Mouse (Mus musculus) CH12.LX (cell line): Measurements from ENCODE around the gene Mmp9. TPM values are rescaled to one million over a fixed set of nuclear protein-coding genes. Genes with fewer than 3 reads are reported as not detected.

ENCODE experiments used
- DNase-seq: peaks from one replicate; pipeline ENCODE4 v3.0.0-alpha.2; 2013; ENCODE audit errors: extremely low read depth
- H3K27ac ChIP-seq: 2 replicates; pipeline ENCODE4 v1.5.1; 2012; ENCODE audit warnings: low read depth, mild to moderate bottlenecking, control low read depth, moderate library complexity; ENCODE audit not compliant: insufficient read depth
- H3K27me3 ChIP-seq: replicated peaks from 2 replicates; pipeline ENCODE3; 2012; ENCODE audit warnings: inconsistent platforms
- H3K36me3 ChIP-seq, 2 experiments: replicated peaks in 1 of 2; 2 replicates each; pipeline versions ENCODE3 to v1.6.1; 2012; ENCODE audit warnings: inconsistent platforms in 1 of 2, low read length in 1 of 2, mild to moderate bottlenecking in 1 of 2, mixed read lengths in 1 of 2, moderate library complexity in 1 of 2; ENCODE audit not compliant: control insufficient read depth in 1 of 2, insufficient read depth in 1 of 2
- H3K4me1 ChIP-seq, 2 experiments: 2 replicates each; pipeline ENCODE4 v1.6.1; 2012; ENCODE audit warnings: inconsistent platforms in 1 of 2, moderate library complexity in 1 of 2; ENCODE audit not compliant: insufficient read depth in 2 of 2, control insufficient read depth in 1 of 2
- H3K4me2 ChIP-seq: 2 replicates; pipeline ENCODE4 v1.6.1; 2012; ENCODE audit warnings: low read depth, mild to moderate bottlenecking, control low read depth; ENCODE audit not compliant: poor library complexity, insufficient read depth, severe bottlenecking
- H3K4me3 ChIP-seq, 3 experiments: fragments of 150-350 bp in 1 of 3; sonication (generic) in 1 of 3; replicated peaks in 1 of 3; 2 replicates each; pipeline versions ENCODE3 to v1.5.1; 2011 to 2012; ENCODE audit warnings: low read depth in 2 of 3, low read length in 2 of 3, mild to moderate bottlenecking in 2 of 3, moderate library complexity in 2 of 3, control low read depth in 1 of 3, improper control_type of control experiment in 1 of 3, inconsistent platforms in 1 of 3, mixed read lengths in 1 of 3; ENCODE audit not compliant: poor library complexity in 1 of 3
- H3K79me2 ChIP-seq: replicated peaks from 2 replicates; pipeline ENCODE4 v1.6.1; 2012; ENCODE audit warnings: mild to moderate bottlenecking, moderate library complexity; ENCODE audit not compliant: control insufficient read depth, poor library complexity, insufficient read depth, severe bottlenecking; ENCODE audit errors: extremely low read depth
- H3K9ac ChIP-seq: 2 replicates; pipeline ENCODE4 v1.6.1; 2012; ENCODE audit warnings: low read depth, mild to moderate bottlenecking, control low read depth, moderate library complexity; ENCODE audit not compliant: insufficient read depth
- H3K9me3 ChIP-seq: replicated peaks from 2 replicates; pipeline ENCODE3; 2012; ENCODE audit warnings: low read length, inconsistent platforms, mixed read lengths
- CTCF ChIP-seq, 2 experiments: IDR thresholded peaks in 1 of 2; conservative IDR thresholded peaks in 1 of 2; 2 replicates each; pipeline ENCODE4 v1.5.1; 2011 to 2012; ENCODE audit warnings: low read depth in 2 of 2, low read length in 2 of 2, improper control_type of control experiment in 1 of 2, inconsistent platforms in 1 of 2, mild to moderate bottlenecking in 1 of 2, moderate library complexity in 1 of 2
- E2F4 ChIP-seq: IDR thresholded peaks from 2 replicates; pipeline ENCODE4 v1.6.1; 2011; ENCODE audit warnings: low read depth, low read length, improper control_type of control experiment; ENCODE audit not compliant: insufficient replicate concordance
- EP300 ChIP-seq: IDR thresholded peaks from 2 replicates; pipeline ENCODE4 v1.6.1; 2011; ENCODE audit warnings: low read length, improper control_type of control experiment
- ETS1 ChIP-seq: conservative IDR thresholded peaks from 2 replicates; pipeline ENCODE4 v1.6.1; 2012; ENCODE audit warnings: low read depth, mild to moderate bottlenecking, inconsistent platforms, low read length, improper control_type of control experiment, moderate library complexity
- GABPA ChIP-seq: IDR thresholded peaks from 2 replicates; pipeline ENCODE4 v1.6.1; 2012; ENCODE audit warnings: low read depth, low read length, improper control_type of control experiment, inconsistent platforms; ENCODE audit not compliant: insufficient replicate concordance
- MAFK ChIP-seq: IDR thresholded peaks from 2 replicates; pipeline ENCODE4 v1.6.1; 2011; ENCODE audit warnings: low read length, improper control_type of control experiment; ENCODE audit not compliant: insufficient replicate concordance
- MAX ChIP-seq: IDR thresholded peaks from 2 replicates; pipeline ENCODE4 v1.6.1; 2011; ENCODE audit warnings: low read length, improper control_type of control experiment
- MAZ ChIP-seq: IDR thresholded peaks from 2 replicates; pipeline ENCODE4 v1.6.1; 2012; ENCODE audit warnings: low read depth, mild to moderate bottlenecking, inconsistent platforms, low read length, improper control_type of control experiment, moderate library complexity
- MXI1 ChIP-seq: IDR thresholded peaks from 2 replicates; pipeline ENCODE4 v1.6.1; 2011; ENCODE audit warnings: mild to moderate bottlenecking, low read depth, low read length, improper control_type of control experiment
- POLR2AphosphoS2 ChIP-seq: IDR thresholded peaks from 2 replicates; pipeline ENCODE4 v1.6.1; 2011; ENCODE audit warnings: low read depth, low read length, improper control_type of control experiment
- RCOR1 ChIP-seq: conservative IDR thresholded peaks from 2 replicates; pipeline ENCODE4 v1.6.1; 2012; ENCODE audit warnings: low read depth, mild to moderate bottlenecking, inconsistent platforms, low read length, improper control_type of control experiment
- SMC3 ChIP-seq: IDR thresholded peaks from 2 replicates; pipeline ENCODE4 v1.6.1; 2011; ENCODE audit warnings: low read depth, low read length, improper control_type of control experiment
- ZMIZ1 ChIP-seq: IDR thresholded peaks from 2 replicates; pipeline ENCODE4 v1.6.1; 2012; ENCODE audit warnings: low read depth, mild to moderate bottlenecking, inconsistent platforms, low read length, improper control_type of control experiment
- ZNF384 ChIP-seq: IDR thresholded peaks from 2 replicates; pipeline ENCODE4 v1.6.1; 2012; ENCODE audit warnings: low read depth, low read length, improper control_type of control experiment, inconsistent platforms
- dilution Hi-C: fragments of 300-500 bp; cut with MboI; formaldehyde crosslinking; loops from 2 replicates; pipeline ENCODE4 v1.14.3; 2020; ENCODE audit warnings: low sequenced_read_pairs; ENCODE audit not compliant: extremely low pct_unique_long_range_greater_than_20kb, extremely low pct_ligation_motif_present
- in situ Hi-C: fragments of 300-500 bp; cut with MboI; formaldehyde crosslinking; loops from 3 replicates; pipeline ENCODE4 v1.14.3; 2019; ENCODE audit warnings: low sequenced_read_pairs, low pct_ligation_motif_present, low pct_unique_long_range_greater_than_20kb, mixed read lengths
- polyA plus RNA-seq: library from polyadenylated mRNA; unstranded; fragments of >175 nt; gene quantifications from 2 replicates; pipeline ENCODE4 v1.2.1, GENCODE M21; 2012; ENCODE audit warnings: low read depth; ENCODE audit not compliant: insufficient read length
- total RNA-seq, 2 experiments: library from RNA; depleted of rRNA; stranded (reverse); fragments of 300-350 nt in 1 of 2; fragments of >200 nt in 1 of 2; gene quantifications; 2 replicates each; pipeline ENCODE4 v1.2.3; 2012 to 2014

The Mmp9 gene
- total and polyA plus RNA-seq, 3 experiments: not detected

DNA sequence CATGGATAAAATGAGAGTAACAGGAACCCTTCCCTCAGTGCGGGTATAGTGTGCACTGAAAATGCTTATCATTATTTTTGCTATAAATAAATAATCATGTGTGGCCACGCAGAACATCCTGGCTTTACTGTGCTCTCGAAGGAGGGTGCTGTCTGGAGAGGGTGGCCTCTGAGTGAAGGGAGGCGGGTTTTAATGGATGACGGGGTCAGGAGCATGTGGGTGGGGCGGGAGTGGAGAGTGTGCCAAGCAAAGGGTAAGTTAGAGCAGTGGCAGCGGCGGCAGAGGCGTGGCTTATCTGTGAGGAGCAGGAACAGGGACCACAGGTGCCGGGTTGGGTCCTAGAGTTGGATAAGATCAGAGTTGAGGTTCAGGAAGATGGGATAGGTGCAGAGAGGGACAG is 51.2 kb downstream of the Mmp9 start:
- Histone ChIP-seq H3K4me1 (0 out of 4 replicates have a peak, but pooled peaks cover 0 to 2% of the 10 kb centered on the region in 2 experiments), H3K27ac (no peak overlapping the region), H3K9ac (no peak overlapping the region), H3K36me3 (peaks cover 0 to 20% of the 10 kb centered on the region in 2 experiments), H3K9me3 (no peaks in the 10 kb centered on the region), H3K79me2 (no peaks in the 10 kb centered on the region)
- DNase-seq: no peak
- TF ChIP-seq MAFK (no peak), SMC3 (no peak), MXI1 (no peak), E2F4 (no peak), ZNF384 (no peak)
- TF ChIP-seq, all 38 proteins: peak for 0
- in situ Hi-C loops: no loop called here
- Histone ChIP-seq H3K27me3 (peaks cover 19% of the 10 kb centered on the region), H3K4me2 (no peak overlapping the region), H3K4me3 (no peak overlapping the region)
- dilution Hi-C loops: no loop called here

DNA sequence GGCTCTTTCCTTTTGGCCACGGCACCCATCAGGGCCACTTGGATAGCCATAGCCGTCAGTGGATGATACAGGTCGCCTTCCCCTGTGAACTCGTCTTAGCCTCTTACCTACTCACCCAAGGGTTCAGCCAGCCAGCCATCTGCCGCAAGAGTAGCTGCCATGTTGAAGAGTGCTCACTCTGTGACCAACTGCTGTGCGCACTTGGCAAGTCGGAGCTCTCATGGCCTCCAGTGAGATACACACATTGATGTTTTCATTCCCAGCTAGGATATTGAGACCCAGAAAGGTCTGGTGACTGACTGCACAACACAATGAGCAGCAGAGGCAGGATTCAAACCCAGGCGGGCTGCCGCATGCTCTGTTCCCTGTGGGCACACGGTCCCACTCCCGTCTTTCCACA is 53.6 kb downstream of the Mmp9 start:
- H3K27me3 ChIP-seq: peaks cover 2% of the 10 kb centered on the region
- 0 out of 4 replicates have a peak, but pooled peaks cover 0 to 2% of the 10 kb centered on the region in 2 experiments for H3K4me1 ChIP-seq
- dilution Hi-C loops: no loop called here
- H3K9me3 ChIP-seq: no peaks in the 10 kb centered on the region
- no peak for DNase-seq
- H3K36me3 ChIP-seq: peaks cover 6 to 42% of the 10 kb centered on the region in 2 experiments
- no peaks in the 10 kb centered on the region for H3K79me2 ChIP-seq
- no peak overlapping the region for H3K9ac ChIP-seq
- TF ChIP-seq RCOR1 (no peak), CTCF (conservative IDR thresholded peaks at IDR 0.05 in 1 of 2, IDR thresholded peaks at IDR 0.05 in 1 of 2; ENCODE audit: low read depth in 2 of 2, low read length in 2 of 2) (no peak), MAZ (no peak), ETS1 (no peak), MAX (no peak), EP300 (no peak), ZMIZ1 (no peak), POLR2AphosphoS2 (no peak), SMC3 (no peak), GABPA (no peak)
- no peak overlapping the region for H3K4me3 ChIP-seq
- H3K4me2 ChIP-seq: no peak overlapping the region
- no peak overlapping the region for H3K27ac ChIP-seq
- in situ Hi-C loops: no loop called here
